Mouse (Mus musculus) stomach, postnatal 0 days (tissue): ENCODE results near the gene Pawr.

ENCODE experiments used
- CTCF ChIP-seq: IDR thresholded peaks from 2 replicates; pipeline ENCODE4 v1.5.1; 2016; ENCODE audit warnings: antibody characterized with exemption, low read depth, mild to moderate bottlenecking, moderate library complexity
- EP300 ChIP-seq: optimal IDR thresholded peaks from 2 replicates; pipeline ENCODE3; 2016; ENCODE audit warnings: antibody characterized with exemption

DNA sequence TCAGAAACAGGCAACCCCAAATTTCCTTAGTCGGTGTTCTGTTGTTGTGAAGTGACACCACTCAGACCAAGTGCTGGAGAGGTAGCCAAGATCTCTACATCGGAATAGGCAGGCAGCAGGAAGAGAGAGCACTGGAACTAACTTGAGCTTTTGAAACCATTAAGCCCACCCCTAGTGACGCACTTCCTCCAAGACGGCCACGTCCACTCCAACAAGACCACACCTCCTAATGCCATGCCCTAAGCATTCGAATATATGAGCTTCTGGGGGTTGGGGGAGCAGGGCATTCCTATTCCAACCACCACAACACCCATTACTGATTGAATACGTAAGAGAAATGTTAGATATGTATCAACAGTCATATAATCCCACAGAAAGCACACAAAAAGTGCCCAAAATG lies 35.5 kb upstream of the Pawr start:
- TF ChIP-seq CTCF (no peak), EP300 (no peak)
